ENCODE assay signal across 30 mouse cellular contexts in the genomic region with DNA sequence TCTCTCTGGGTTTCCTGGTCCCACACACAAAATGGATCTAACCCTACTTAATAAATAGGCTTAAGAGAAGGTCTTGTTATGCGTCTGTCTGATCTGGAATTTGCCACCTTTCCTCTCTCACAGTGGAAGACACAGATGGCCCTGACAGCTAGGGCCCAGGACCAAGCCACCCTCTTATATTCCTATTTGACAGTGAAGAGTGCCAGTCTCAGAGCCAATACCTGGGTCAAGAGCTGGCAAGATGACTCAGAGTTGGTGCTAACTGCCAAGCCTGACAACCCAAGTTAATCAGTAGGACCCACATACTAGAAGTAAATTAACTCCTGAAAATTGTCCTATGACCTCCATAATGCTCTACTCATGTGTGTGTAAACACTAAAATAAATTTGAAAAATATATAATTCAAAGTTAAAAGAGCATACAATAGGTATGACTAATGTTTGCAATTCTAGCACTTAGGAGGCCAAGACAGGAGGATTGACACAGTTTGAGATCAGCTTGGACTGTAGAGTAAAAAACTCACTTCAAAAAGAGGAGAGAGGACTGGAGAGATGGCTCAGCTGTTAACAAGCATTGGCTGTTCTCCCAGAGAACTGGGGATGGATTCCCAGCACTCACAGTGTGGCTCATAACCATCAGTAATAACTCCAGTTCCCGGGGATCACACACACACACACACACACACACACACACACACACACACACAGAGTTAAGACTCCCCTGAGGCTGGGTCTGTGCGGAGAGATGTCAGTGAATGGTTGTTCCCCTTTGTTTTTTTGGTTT. TPM values are rescaled to one million over a fixed set of nuclear protein-coding genes. Genes with fewer than 3 reads are reported as not detected.
DNase-seq lines count a peak whose midpoint lies in the region; TF ChIP-seq lines count a peak whose summit lies in the region.
"Had no signal": no experiment of that assay in that cellular context is flagged by ENCODE, and none has a peak within 500 bp of the region (broad histone marks: within the 10 kb centered on the region; RNA-seq: fewer than 3 reads in every experiment).

No protein-coding gene starts in this region.

- peak overlapping the region; percentile 37; the same call in 1 of the 2 replicates for H3K27ac ChIP-seq in kidney, adult 2 months (ENCODE audit: insufficient read depth, low read depth, low read length)
- H3K27ac ChIP-seq in bone marrow, adult 2 months (ENCODE audit: control insufficient read depth, insufficient read depth, low read depth, low read length, poor library complexity), result peak overlapping the region; percentile 20; the same call in 1 of the 2 replicates
- H3K27ac ChIP-seq: embryonic facial prominence, embryonic 13.5 days; forebrain, embryonic 13.5 days; hindbrain, embryonic 12.5 days; limb, embryonic 13.5 days; liver, embryonic 12.5 days; stomach, embryonic 15.5 days had no signal

- no peak overlapping the region for H3K4me3 ChIP-seq in kidney, adult 2 months (ENCODE audit: insufficient read depth, low read depth, low read length)
- no peak overlapping the region for H3K4me3 ChIP-seq in bone marrow, adult 2 months (replicated peaks; ENCODE audit: control insufficient read depth, low read depth, low read length)
- H3K4me3 ChIP-seq: embryonic facial prominence, embryonic 13.5 days; erythroblast, embryonic 14.5 days; forebrain, embryonic 13.5 days; hindbrain, embryonic 12.5 days; limb, embryonic 13.5 days; liver, embryonic 12.5 days; stomach, embryonic 15.5 days had no signal

- TF ChIP-seq CTCF in kidney, adult 2 months (conservative IDR thresholded peaks at IDR 0.05; ENCODE audit: insufficient read depth, insufficient read length, low read depth, low read length), result no peak
- TF ChIP-seq CTCF in bone marrow, adult 2 months (IDR thresholded peaks at IDR 0.05; ENCODE audit: control insufficient read depth, insufficient read depth, low read length), result no peak

- peak; percentile 70 for DNase-seq in kidney, adult 2 months
- no peak for DNase-seq in kidney, postnatal 14 days
- peak; percentile 81 for DNase-seq in cerebellum, adult 11-12 months
- DNase-seq in cerebellum, postnatal 10 days, result peak; percentile 77 to 84
- no peak for DNase-seq in left cerebral cortex, postnatal 10 days (ENCODE audit: extremely low spot score in 1 of 2, low spot score in 2 of 2)
- DNase-seq in spleen, postnatal 10 days (ENCODE audit: low spot score in 2 of 2), result no peak
- no peak for DNase-seq in kidney, postnatal 25 days
- DNase-seq: embryo, embryonic 11 days; gastrocnemius, postnatal 25 days; heart, adult 18-20 months; kidney, adult 18-20 months; kidney, postnatal 36 days; layer of hippocampus, postnatal 36 days; lung, postnatal 4 days; right cerebral cortex, postnatal 4 days; thymus, adult 18-20 months; thymus, postnatal 36 days had no signal

- H3K27me3 ChIP-seq in kidney, adult 2 months (replicated peaks; ENCODE audit: control insufficient read depth, insufficient read depth, low read length), result no peaks in the 10 kb centered on the region
- H3K27me3 ChIP-seq: embryonic facial prominence, embryonic 13.5 days; forebrain, embryonic 13.5 days; hindbrain, embryonic 12.5 days; limb, embryonic 13.5 days; liver, embryonic 12.5 days; Patski; stomach, embryonic 15.5 days had no signal

- no peaks in the 10 kb centered on the region for H3K36me3 ChIP-seq in kidney, adult 2 months (ENCODE audit: control insufficient read depth, insufficient read depth, low read length)
- H3K36me3 ChIP-seq: hindbrain, embryonic 12.5 days; limb, embryonic 13.5 days; liver, embryonic 12.5 days; stomach, embryonic 15.5 days had no signal

- TF ChIP-seq POLR2A in kidney, adult 2 months (IDR thresholded peaks at IDR 0.05; ENCODE audit: low read depth, low read length), result no peak
- TF ChIP-seq POLR2A in bone marrow, adult 2 months (IDR thresholded peaks at IDR 0.05; ENCODE audit: borderline replicate concordance, control insufficient read depth, low read depth, low read length), result no peak

- WGBS in kidney, adult 2 months, result 83% methylated on average over 3 of the region's 3 CpGs
- WGBS in bone marrow, adult 2 months, result 72% methylated on average over 3 of the region's 3 CpGs

- intact Hi-C loops in left cerebral cortex, postnatal 10 days (cut with DNase I), result no loop called here

- peaks cover 12% of the 10 kb centered on the region; the same call in 1 of the 2 replicates for H3K4me1 ChIP-seq in kidney, adult 2 months (ENCODE audit: control insufficient read depth, insufficient read depth, low read length)
- H3K4me1 ChIP-seq in bone marrow, adult 2 months (ENCODE audit: control insufficient read depth, insufficient read depth, low read length), result peaks cover 6% of the 10 kb centered on the region
- H3K4me1 ChIP-seq: liver, embryonic 12.5 days; stomach, embryonic 15.5 days had no signal

RNA-seq across cellular contexts. Expression of a gene that starts 11.9 kb away (rescaled TPM):
- 15.8 and 18.8 TPM in 2 replicates for polyA plus RNA-seq in kidney, adult 2 months (2012; rRNA removed)
- 14.2 and 30.8 TPM in 2 replicates for polyA plus RNA-seq in bone marrow, adult 2 months (2011; ENCODE audit: insufficient read depth, insufficient read length, low replicate concordance, missing spikeins)
- 10 to 100 TPM; 27.3 to 29.6 TPM for total RNA-seq in left cerebral cortex, postnatal 10 days (2021)

RNA-seq across cellular contexts. Expression of a gene that starts 39.8 kb away (rescaled TPM):
- 0.08 and 0.10 TPM in 2 replicates for polyA plus RNA-seq in kidney, adult 2 months (2012; rRNA removed)
- not detected in 2 replicates for polyA plus RNA-seq in bone marrow, adult 2 months (2011; ENCODE audit: insufficient read depth, insufficient read length, low replicate concordance, missing spikeins)
- 1 to 10 TPM; 4.5 to 6.2 TPM for total RNA-seq in left cerebral cortex, postnatal 10 days (2021)
- total RNA-seq: adrenal gland, adult 18-20 months; adrenal gland, postnatal 4 days; gastrocnemius, postnatal 25 days; heart, postnatal 25 days; megakaryocyte-erythroid progenitor cell, adult 5-6 weeks had no signal
- polyA plus RNA-seq: erythroblast, embryonic 14.5 days; liver, embryonic 12.5 days had no signal

Comparison
In these comparisons a context has a peak if more than half of its experiments do, and no peak if none do; other contexts are left out.
1. DNase-seq: peak in kidney, adult 2 months (single experiment), cerebellum, adult 11-12 months (single experiment) and cerebellum, postnatal 10 days (2 of 2); none in kidney, postnatal 14 days (single experiment), left cerebral cortex, postnatal 10 days (0 of 2), spleen, postnatal 10 days (0 of 2) and kidney, postnatal 25 days (0 of 2).